Mouse (Mus musculus): ENCODE results near the gene Sin3a.

- TF ChIP-seq CTCF (IDR thresholded peaks at IDR 0.05; ENCODE audit: borderline replicate concordance, extremely low read depth, insufficient read depth, insufficient read length): no peak
- no peak for TF ChIP-seq POLR2A (IDR thresholded peaks at IDR 0.05; ENCODE audit: borderline replicate concordance, extremely low read depth, insufficient read depth, insufficient read length, poor library complexity, severe bottlenecking)
Measured at GRCm38 (mm10) chr9:57144830-57145229, 73.0 kb downstream of the Sin3a start.

Measured in brain, embryonic 14.5 days (tissue).